Mouse (Mus musculus) cerebellum, adult 2 months (tissue): ENCODE results near the gene D030056L22Rik.

ENCODE experiments used
- CTCF ChIP-seq: fragments of 200-500 bp; IDR thresholded peaks from 2 replicates; pipeline ENCODE4 v1.5.1; 2011; ENCODE audit warnings: low read depth, mild to moderate bottlenecking, control low read depth, low read length, moderate library complexity, borderline replicate concordance; ENCODE audit not compliant: insufficient read depth
- POLR2A ChIP-seq: fragments of 200-500 bp; IDR thresholded peaks from 2 replicates; pipeline ENCODE4 v1.6.1; 2011; ENCODE audit warnings: low read length, control low read depth, borderline replicate concordance; ENCODE audit not compliant: insufficient read depth

GRCm38 (mm10) chr19:18747379-18747778, 34.4 kb downstream of the D030056L22Rik start:
- TF ChIP-seq CTCF (no peak), POLR2A (no peak)
